Mouse (Mus musculus) liver, adult 2 months (tissue): ENCODE measurements around the gene Syncrip. TPM values are rescaled to one million over a fixed set of nuclear protein-coding genes. Genes with fewer than 3 reads are reported as not detected.
"Not testable (repeated sequence)": the region's sequence is repeated elsewhere in the genome, so short reads cannot be mapped to it uniquely, and the experiment has no call there.

ENCODE experiments used
- DNase-seq: peaks from one replicate; pipeline ENCODE4 v3.0.0-alpha.2; 2011; ENCODE audit warnings: low read depth, low spot score; ENCODE audit errors: extremely low read depth
- H3K27ac ChIP-seq: fragments of 200-500 bp; replicated peaks from 2 replicates; pipeline ENCODE4 v1.5.1; 2012; ENCODE audit warnings: low read depth, mild to moderate bottlenecking, control low read depth, inconsistent platforms, low read length; ENCODE audit not compliant: insufficient read depth
- H3K27me3 ChIP-seq: fragments of 200-500 bp; 2 replicates; pipeline ENCODE4 v1.6.1; 2012; ENCODE audit warnings: mild to moderate bottlenecking, moderate library complexity, low read length, inconsistent platforms; ENCODE audit not compliant: control insufficient read depth, insufficient read depth
- H3K36me3 ChIP-seq: fragments of 200-500 bp; 2 replicates; pipeline ENCODE4 v1.6.1; 2012; ENCODE audit warnings: low read length, inconsistent platforms; ENCODE audit not compliant: control insufficient read depth, insufficient read depth
- H3K4me1 ChIP-seq: fragments of 200-500 bp; 2 replicates; pipeline ENCODE4 v1.6.1; 2011; ENCODE audit warnings: low read length; ENCODE audit not compliant: control insufficient read depth, insufficient read depth
- H3K4me3 ChIP-seq: fragments of 200-500 bp; 2 replicates; pipeline ENCODE4 v1.5.1; 2011; ENCODE audit warnings: low read depth, mild to moderate bottlenecking, control low read depth, low read length, moderate library complexity; ENCODE audit not compliant: insufficient read depth
- H3K79me2 ChIP-seq: fragments of 200-500 bp; 2 replicates; pipeline ENCODE4 v1.6.1; 2012; ENCODE audit warnings: inconsistent platforms, mild to moderate bottlenecking, low read length, moderate library complexity; ENCODE audit not compliant: control insufficient read depth, insufficient read depth
- H3K9ac ChIP-seq: fragments of 200-500 bp; 2 replicates; pipeline ENCODE4 v1.6.1; 2012; ENCODE audit warnings: low read depth, mild to moderate bottlenecking, control low read depth, inconsistent platforms, low read length
- CTCF ChIP-seq: fragments of 200-500 bp; IDR thresholded peaks from 2 replicates; pipeline ENCODE4 v1.5.1; 2011; ENCODE audit warnings: low read depth, low read length, control low read depth
- POLR2A ChIP-seq: fragments of 200-500 bp; IDR thresholded peaks from 2 replicates; pipeline ENCODE4 v1.6.1; 2011; ENCODE audit warnings: low read length, control low read depth; ENCODE audit not compliant: insufficient read depth; ENCODE audit errors: extremely low read depth
- WGBS: fragments of 180-500 bp; shearing (Covaris S2); methylation state at CpG from one replicate; pipeline ENCODE4 v1.1.7; 2018; 5-methylcytosine and 5-hydroxymethylcytosine counted together
- polyA plus RNA-seq: library from polyadenylated mRNA; depleted of rRNA; stranded (reverse); fragments of >200 nt; gene quantifications from 2 replicates; pipeline ENCODE4 v1.2.3, GENCODE M21; 2012
- total RNA-seq: library from RNA; depleted of rRNA; stranded (reverse); fragments of >200 nt; gene quantifications from 2 replicates; pipeline ENCODE4 v1.2.3, GENCODE M21; 2014

Syncrip gene
- total and polyA plus RNA-seq, 2 experiments, result 2.3 to 21.0 TPM

GRCm38 (mm10) chr9:88481061-88481790, 1.1 kb downstream of the Syncrip start:
- peak overlapping the region; percentile 97 for H3K27ac ChIP-seq
- peaks cover 11% of the 10 kb centered on the region for H3K79me2 ChIP-seq
- peak overlapping the region; percentile 99 for H3K9ac ChIP-seq
- peak overlapping the region; percentile 88 for H3K4me3 ChIP-seq
- DNase-seq, result peak; percentile 30
- H3K4me1 ChIP-seq, result peaks cover 7% of the 10 kb centered on the region
- peaks cover 11% of the 10 kb centered on the region; the same call in 1 of the 2 replicates for H3K36me3 ChIP-seq
- WGBS, result 1% methylated on average over 78 of the region's 78 CpGs
- H3K27me3 ChIP-seq, result no peaks in the 10 kb centered on the region
- TF ChIP-seq CTCF, result no peak
- TF ChIP-seq POLR2A, result no peak

- no peak for DNase-seq
- TF ChIP-seq POLR2A, result no peak
- TF ChIP-seq CTCF, result no peak
- H3K27me3 ChIP-seq, result no peaks in the 10 kb centered on the region
- H3K36me3 ChIP-seq, result peaks cover 20% of the 10 kb centered on the region
- no peak overlapping the region for H3K27ac ChIP-seq
- H3K4me3 ChIP-seq, result no peak overlapping the region
- H3K9ac ChIP-seq, result no peak overlapping the region
- peaks cover 7% of the 10 kb centered on the region for H3K4me1 ChIP-seq
- WGBS, result 0% methylated on average over 1 of the region's 1 CpGs
- H3K79me2 ChIP-seq, result peaks cover 11% of the 10 kb centered on the region
Measured at GRCm38 (mm10) chr9:88480120-88480519, 2.3 kb downstream of the Syncrip start.

- Histone ChIP-seq H3K79me2 (peaks cover 9% of the 10 kb centered on the region), H3K27me3 (no peaks in the 10 kb centered on the region), H3K27ac (no peak overlapping the region), H3K9ac (no peak overlapping the region), H3K4me3 (no peak overlapping the region), H3K36me3 (peaks cover 45% of the 10 kb centered on the region), H3K4me1 (peaks cover 5% of the 10 kb centered on the region)
- DNase-seq, result no peak
- TF ChIP-seq POLR2A (no peak), CTCF (no peak)
- WGBS, result 57% methylated on average over 1 of the region's 1 CpGs
Measured at GRCm38 (mm10) chr9:88476138-88476537, 6.2 kb downstream of the Syncrip start.

DNA sequence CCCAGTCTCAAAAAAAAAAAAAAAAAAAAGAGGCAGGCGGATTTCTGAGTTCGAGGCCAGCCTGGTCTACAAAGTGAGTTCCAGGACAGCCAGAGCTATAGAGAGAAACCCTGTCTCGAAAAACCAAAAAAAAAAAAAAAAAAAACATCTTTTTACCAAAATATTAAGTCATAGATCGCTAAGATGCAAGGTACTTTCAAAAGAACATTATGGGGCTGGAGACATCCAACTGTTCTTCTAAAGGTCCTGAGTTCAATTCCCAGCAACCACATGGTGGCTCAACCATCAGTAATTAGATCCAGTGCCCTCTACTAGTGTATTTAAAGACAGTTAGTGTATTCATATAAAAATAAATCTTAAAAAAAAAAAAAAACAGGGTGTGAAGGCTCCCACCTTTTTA, 21.4 kb downstream of the Syncrip start:
- WGBS, result 90% methylated on average over 3 of the region's 4 CpGs
- H3K79me2 ChIP-seq, H3K9ac ChIP-seq, H3K27ac ChIP-seq, H3K4me1 ChIP-seq, H3K27me3 ChIP-seq, DNase-seq, H3K4me3 ChIP-seq: not testable (repeated sequence)
- peaks cover 48% of the 10 kb centered on the region for H3K36me3 ChIP-seq

GRCm38 (mm10) chr9:88439991-88440390, 42.4 kb downstream of the Syncrip start:
- H3K27me3 ChIP-seq, result no peaks in the 10 kb centered on the region
- 11% methylated on average over 5 of the region's 5 CpGs for WGBS
- no peak overlapping the region for H3K9ac ChIP-seq
- TF ChIP-seq CTCF (no peak), POLR2A (no peak)
- H3K36me3 ChIP-seq, result peaks cover 5% of the 10 kb centered on the region; the same call in 1 of the 2 replicates
- H3K4me3 ChIP-seq, result no peak overlapping the region
- DNase-seq, result peak; percentile 41
- H3K79me2 ChIP-seq, result peaks cover 3% of the 10 kb centered on the region; the same call in 1 of the 2 replicates
- no peak overlapping the region for H3K27ac ChIP-seq
- H3K4me1 ChIP-seq, result peaks cover 4% of the 10 kb centered on the region; the same call in 1 of the 2 replicates

DNA sequence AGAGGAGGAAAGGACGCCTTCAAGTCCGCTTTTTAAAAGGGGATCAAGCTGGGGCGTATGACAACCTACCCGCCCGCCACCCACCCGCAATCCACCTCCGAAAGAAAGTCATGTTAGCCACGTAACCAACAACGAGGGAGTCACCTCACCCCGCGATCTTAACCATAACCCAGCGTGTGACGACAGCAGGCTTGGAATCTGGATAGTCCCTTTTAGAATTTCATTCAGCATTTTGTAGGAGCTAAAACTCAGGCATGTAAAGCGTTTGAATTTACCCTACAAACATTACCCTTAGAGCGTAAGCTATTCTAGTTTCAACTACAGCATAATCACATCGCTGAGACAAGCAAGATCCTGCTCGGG, 43.2 kb downstream of the Syncrip start:
- Histone ChIP-seq H3K4me3 (peak overlapping the region; percentile 95), H3K36me3 (peaks cover under 1% of the 10 kb centered on the region; the same call in 1 of the 2 replicates), H3K79me2 (peaks cover 3% of the 10 kb centered on the region; the same call in 1 of the 2 replicates), H3K4me1 (peaks cover 4% of the 10 kb centered on the region; the same call in 1 of the 2 replicates), H3K27ac (peak overlapping the region; percentile 32), H3K9ac (peak overlapping the region; percentile 74), H3K27me3 (no peaks in the 10 kb centered on the region)
- TF ChIP-seq POLR2A (no peak), CTCF (no peak)
- WGBS, result under 1% methylated on average over 17 of the region's 17 CpGs
- DNase-seq, result no peak
